Mouse (Mus musculus): ENCODE data around the gene Sirt2. TPM values are rescaled to one million over a fixed set of nuclear protein-coding genes. Genes with fewer than 3 reads are reported as not detected.
A peak's percentile ranks its signal among the peaks of the same experiment; 100 is the strongest.

Gene Sirt2
- polyA plus RNA-seq, 1 experiment = 100.0 TPM

GRCm38 (mm10) chr7:28761907-28762306, 4.6 kb upstream of the Sirt2 start:
- H3K4me3 ChIP-seq = no peak overlapping the region
- TF ChIP-seq SRF (IDR thresholded peaks at IDR 0.05; ENCODE audit: control insufficient read depth, insufficient read length, low read depth) (no peak), MYOD1 (IDR thresholded peaks at IDR 0.05; ENCODE audit: control insufficient read depth in 1 of 3, insufficient read length in 2 of 3, low read depth in 2 of 3) (no peak), TCF12 (IDR thresholded peaks at IDR 0.05; ENCODE audit: insufficient read depth, poor library complexity, severe bottlenecking) (no peak), CEBPB (IDR thresholded peaks at IDR 0.05; ENCODE audit: insufficient read depth, poor library complexity, severe bottlenecking) (no peak), USF1 (IDR thresholded peaks at IDR 0.05; ENCODE audit: low read depth) (no peak), MYOG (IDR thresholded peaks at IDR 0.05; ENCODE audit: control insufficient read depth in 1 of 3, insufficient read depth in 1 of 3, insufficient read length in 2 of 3, low read depth in 2 of 3) (no peak), POLR2AphosphoS2 (IDR thresholded peaks at IDR 0.05; ENCODE audit: insufficient read length, low read depth) (no peak), POLR2A (IDR thresholded peaks at IDR 0.05; ENCODE audit: insufficient read length, low read depth) (no peak), E2F4 (IDR thresholded peaks at IDR 0.05; ENCODE audit: insufficient read depth) (no peak), TCF3 (IDR thresholded peaks at IDR 0.05; ENCODE audit: insufficient read length, low read depth) (no peak), REST (IDR thresholded peaks at IDR 0.05; ENCODE audit: insufficient read depth, insufficient read length) (no peak), MAX (IDR thresholded peaks at IDR 0.05; ENCODE audit: low read depth) (no peak)
- no peak overlapping the region for H3K4me2 ChIP-seq (ENCODE audit: low read depth)
- peaks cover 5% of the 10 kb centered on the region for H3K36me3 ChIP-seq (ENCODE audit: control insufficient read depth, insufficient read depth)
- peaks cover 6% of the 10 kb centered on the region for H3K79me2 ChIP-seq (ENCODE audit: control insufficient read depth, insufficient read depth)
- no peak overlapping the region for H3ac ChIP-seq (ENCODE audit: control insufficient read depth, insufficient read length)
- no peaks in the 10 kb centered on the region for H3K27me3 ChIP-seq (ENCODE audit: control insufficient read depth, insufficient read depth, insufficient read length)

- peak overlapping the region; percentile 98 for H3K4me2 ChIP-seq (ENCODE audit: low read depth)
These were observed 1.3 kb upstream of the Sirt2 start for GRCm38 (mm10) chr7:28765211-28765610.

DNA sequence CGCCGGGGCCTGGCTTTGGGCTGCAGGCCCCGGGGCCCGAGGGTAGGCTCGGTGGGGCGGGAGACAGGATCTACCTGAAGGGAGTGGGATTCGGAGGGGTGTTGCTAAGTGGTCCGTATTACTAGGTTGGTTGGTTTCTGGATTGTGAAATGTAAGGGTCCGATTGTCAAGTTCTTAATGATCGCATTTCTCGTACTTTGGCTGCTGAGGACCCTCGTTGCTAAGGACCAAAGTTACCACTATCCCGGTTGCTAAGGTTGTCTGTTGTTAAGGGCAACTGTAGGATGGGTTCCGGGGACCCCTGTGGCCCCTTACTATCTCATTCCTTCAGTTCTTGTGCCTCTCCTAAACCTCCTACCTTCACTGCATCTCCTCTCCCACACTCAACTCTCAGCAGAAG, 375 bp downstream of the Sirt2 start:
- H3K4me2 ChIP-seq (ENCODE audit: low read depth) = peak overlapping the region; percentile 93
- TF ChIP-seq TCF12 (IDR thresholded peaks at IDR 0.05; ENCODE audit: insufficient read depth, poor library complexity, severe bottlenecking) = no peak
- no peak for TF ChIP-seq POLR2A (IDR thresholded peaks at IDR 0.05; ENCODE audit: insufficient read length, low read depth)
- TF ChIP-seq REST (IDR thresholded peaks at IDR 0.05; ENCODE audit: insufficient read depth, insufficient read length) = no peak
- TF ChIP-seq USF1 (IDR thresholded peaks at IDR 0.05; ENCODE audit: low read depth) = no peak
- no peak for TF ChIP-seq MYOG (IDR thresholded peaks at IDR 0.05; ENCODE audit: control insufficient read depth in 1 of 3, insufficient read depth in 1 of 3, insufficient read length in 2 of 3, low read depth in 2 of 3)
- no peak for TF ChIP-seq TCF3 (IDR thresholded peaks at IDR 0.05; ENCODE audit: insufficient read length, low read depth)
- TF ChIP-seq SRF (IDR thresholded peaks at IDR 0.05; ENCODE audit: control insufficient read depth, insufficient read length, low read depth) = no peak
- TF ChIP-seq POLR2AphosphoS2 (IDR thresholded peaks at IDR 0.05; ENCODE audit: insufficient read length, low read depth) = no peak
- no peak for TF ChIP-seq CEBPB (IDR thresholded peaks at IDR 0.05; ENCODE audit: insufficient read depth, poor library complexity, severe bottlenecking)
- no peak for TF ChIP-seq MYOD1 (IDR thresholded peaks at IDR 0.05; ENCODE audit: control insufficient read depth in 1 of 3, insufficient read length in 2 of 3, low read depth in 2 of 3)
- no peak for TF ChIP-seq MAX (IDR thresholded peaks at IDR 0.05; ENCODE audit: low read depth)
- no peak for TF ChIP-seq E2F4 (IDR thresholded peaks at IDR 0.05; ENCODE audit: insufficient read depth)

More at GRCm38 (mm10) chr7:28765211-28765610, 1.3 kb upstream of the Sirt2 start:
- no peaks in the 10 kb centered on the region for H3K27me3 ChIP-seq (ENCODE audit: control insufficient read depth, insufficient read depth, insufficient read length)
- peaks cover 18% of the 10 kb centered on the region for H3K79me2 ChIP-seq (ENCODE audit: control insufficient read depth, insufficient read depth)
- peak overlapping the region; percentile 65 for H3K4me3 ChIP-seq
- H3ac ChIP-seq (ENCODE audit: control insufficient read depth, insufficient read length) = no peak overlapping the region
- peaks cover 5% of the 10 kb centered on the region for H3K36me3 ChIP-seq (ENCODE audit: control insufficient read depth, insufficient read depth)
- TF ChIP-seq POLR2A (IDR thresholded peaks at IDR 0.05; ENCODE audit: insufficient read length, low read depth) (no peak), USF1 (IDR thresholded peaks at IDR 0.05; ENCODE audit: low read depth) (no peak), POLR2AphosphoS2 (IDR thresholded peaks at IDR 0.05; ENCODE audit: insufficient read length, low read depth) (no peak), SRF (IDR thresholded peaks at IDR 0.05; ENCODE audit: control insufficient read depth, insufficient read length, low read depth) (no peak), E2F4 (IDR thresholded peaks at IDR 0.05; ENCODE audit: insufficient read depth) (no peak), REST (IDR thresholded peaks at IDR 0.05; ENCODE audit: insufficient read depth, insufficient read length) (no peak), CEBPB (IDR thresholded peaks at IDR 0.05; ENCODE audit: insufficient read depth, poor library complexity, severe bottlenecking) (no peak), MYOG (IDR thresholded peaks at IDR 0.05; ENCODE audit: control insufficient read depth in 1 of 3, insufficient read depth in 1 of 3, insufficient read length in 2 of 3, low read depth in 2 of 3) (no peak), MAX (IDR thresholded peaks at IDR 0.05; ENCODE audit: low read depth) (no peak), TCF3 (IDR thresholded peaks at IDR 0.05; ENCODE audit: insufficient read length, low read depth) (no peak), TCF12 (IDR thresholded peaks at IDR 0.05; ENCODE audit: insufficient read depth, poor library complexity, severe bottlenecking) (no peak), MYOD1 (IDR thresholded peaks at IDR 0.05; ENCODE audit: control insufficient read depth in 1 of 3, insufficient read length in 2 of 3, low read depth in 2 of 3) (no peak)

DNA sequence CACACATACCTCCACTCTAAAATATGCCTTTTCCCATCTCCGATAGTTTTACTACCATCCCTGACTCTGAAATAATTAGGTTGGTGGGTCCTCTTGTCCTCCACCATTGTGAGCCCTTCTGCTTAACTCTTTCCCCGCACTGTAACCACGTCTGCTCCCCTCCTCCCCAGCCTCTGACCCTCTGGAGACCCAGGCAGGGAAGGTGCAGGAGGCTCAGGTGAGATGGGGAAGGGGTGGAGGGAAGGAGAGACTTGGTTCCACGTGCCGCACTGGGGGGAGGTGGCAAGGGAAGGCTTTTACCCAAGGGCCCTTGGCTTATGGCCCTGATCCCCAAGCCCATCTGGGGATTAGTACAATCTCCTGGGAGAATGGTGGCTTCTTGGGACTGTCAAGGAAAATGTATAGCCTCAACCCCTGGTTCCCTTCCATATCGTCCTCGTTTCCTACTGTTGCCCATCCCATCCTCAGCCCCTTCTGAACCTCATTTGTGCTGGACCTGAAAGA, 979 bp downstream of the Sirt2 start, which contains the start of gene Nfkbib:
TSS of gene Nfkbib (minus strand) at position 51 of the 504 bp plus-strand sequence.
- H3ac ChIP-seq (ENCODE audit: control insufficient read depth, insufficient read length) = peak within 1 kb of the TSS; percentile 43
- H3K36me3 ChIP-seq (ENCODE audit: control insufficient read depth, insufficient read depth) = no peaks in the 10 kb centered on the region
- peaks cover 21% of the 10 kb centered on the region for H3K79me2 ChIP-seq (ENCODE audit: control insufficient read depth, insufficient read depth)
- TF ChIP-seq MYOG (IDR thresholded peaks at IDR 0.05; ENCODE audit: control insufficient read depth in 1 of 3, insufficient read depth in 1 of 3, insufficient read length in 2 of 3, low read depth in 2 of 3) (no peak), CEBPB (IDR thresholded peaks at IDR 0.05; ENCODE audit: insufficient read depth, poor library complexity, severe bottlenecking) (no peak), SRF (IDR thresholded peaks at IDR 0.05; ENCODE audit: control insufficient read depth, insufficient read length, low read depth) (no peak), MAX (IDR thresholded peaks at IDR 0.05; ENCODE audit: low read depth) (no peak), TCF3 (IDR thresholded peaks at IDR 0.05; ENCODE audit: insufficient read length, low read depth) (no peak), TCF12 (IDR thresholded peaks at IDR 0.05; ENCODE audit: insufficient read depth, poor library complexity, severe bottlenecking) (no peak), E2F4 (IDR thresholded peaks at IDR 0.05; ENCODE audit: insufficient read depth) (no peak)
- peak within 1 kb of the TSS; percentile 65 for H3K4me3 ChIP-seq
- H3K27me3 ChIP-seq (ENCODE audit: control insufficient read depth, insufficient read depth, insufficient read length) = no peaks in the 10 kb centered on the region
- peak within 1 kb of the TSS; percentile 93 for H3K4me2 ChIP-seq (ENCODE audit: low read depth)

More for the DNA sequence above, 375 bp downstream of the Sirt2 start:
- no peaks in the 10 kb centered on the region for H3K27me3 ChIP-seq (ENCODE audit: control insufficient read depth, insufficient read depth, insufficient read length)
- H3K4me3 ChIP-seq = peak overlapping the region; percentile 65
- H3ac ChIP-seq (ENCODE audit: control insufficient read depth, insufficient read length) = peak overlapping the region; percentile 43
- H3K36me3 ChIP-seq (ENCODE audit: control insufficient read depth, insufficient read depth) = no peaks in the 10 kb centered on the region
- peaks cover 21% of the 10 kb centered on the region for H3K79me2 ChIP-seq (ENCODE audit: control insufficient read depth, insufficient read depth)

Measured in myocyte (in vitro differentiated cells).